Mouse (Mus musculus): ENCODE results near the gene Golga2.

DNA sequence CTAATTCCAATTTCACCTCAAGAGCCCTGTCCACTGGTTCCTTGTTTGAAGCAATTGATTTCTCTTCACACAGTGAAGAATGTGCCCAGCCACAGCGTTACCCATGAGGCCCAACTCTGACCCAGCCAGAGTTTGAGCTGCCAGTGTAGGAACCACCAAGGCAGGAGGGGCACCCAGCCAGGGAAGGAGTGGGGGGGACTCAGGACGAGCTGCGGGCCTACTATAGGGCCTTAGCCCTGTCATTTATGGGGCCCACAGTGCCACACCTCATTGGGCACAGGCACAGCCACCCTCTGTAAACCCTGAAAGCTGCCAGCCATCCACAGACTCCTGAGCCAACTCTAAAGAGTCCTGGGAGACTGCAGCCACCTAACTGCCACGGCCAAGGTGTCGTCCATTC lies 32.6 kb upstream of the Golga2 start:
- TF ChIP-seq CTCF (IDR thresholded peaks at IDR 0.05; ENCODE audit: low read depth) (no peak), EP300 (IDR thresholded peaks at IDR 0.05; ENCODE audit: low read depth) (no peak)

All from liver, embryonic 14.5 days (tissue).